Mouse (Mus musculus): ENCODE results near the gene Gm3604. TPM values are rescaled to one million over a fixed set of nuclear protein-coding genes. Genes with fewer than 3 reads are reported as not detected.
"Not testable (repeated sequence)": the region's sequence is repeated elsewhere in the genome, so short reads cannot be mapped to it uniquely, and the experiment has no call there.

Gene Gm3604
- 1 to 10 TPM in 3 of 4 experiments, under 1 TPM in 1; 0.73 to 1.6 (median 1.1) TPM for total RNA-seq (2022)

- peak; percentile 37 for DNase-seq
Measured at GRCm38 (mm10) chr13:62382952-62383351, at the start of gene Gm3604. Gene Gm3604, minus strand, starts transcription at chr13:62383177.

- not testable (repeated sequence) for DNase-seq
Measured at GRCm38 (mm10) chr13:62399206-62399605, 16.2 kb upstream of the Gm3604 start.

- not testable (repeated sequence) for DNase-seq
Measured at GRCm38 (mm10) chr13:62390076-62390620, 7.2 kb upstream of the Gm3604 start.

- DNase-seq, result no peak
Measured at GRCm38 (mm10) chr13:62331786-62332185, 51.2 kb downstream of the Gm3604 start.

GRCm38 (mm10) chr13:62331381-62331780 lies 51.6 kb downstream of the Gm3604 start:
- DNase-seq, result no peak

Small RNA genes lying within 50 kb of the gene (microRNA-seq; reads per million reads assigned to microRNA genes)
- gene Gm25933, result 0 reads per million in 2 experiments

Other genes starting within 250 kb of the Gm3604 start
- 10 to 100 TPM; 10.7 to 14.4 (median 12.1) TPM for gene Gm49359, start 83.7 kb upstream of the Gm3604 start, total RNA-seq (2022)
- gene Zfp935, start 175.3 kb upstream of the Gm3604 start, total RNA-seq (2022), result not detected
- gene Zfp934, start 188.0 kb upstream of the Gm3604 start, total RNA-seq (2022), result 1 to 10 TPM; 3.6 to 7.2 (median 5.6) TPM
- 1 to 10 TPM in 3 of 4 experiments, under 1 TPM in 1; 0.96 to 2.2 (median 1.6) TPM for gene 6720489N17Rik, start 241.0 kb upstream of the Gm3604 start, total RNA-seq (2022)